Mouse (Mus musculus) layer of hippocampus, postnatal 10 days (tissue): ENCODE data around the gene 1110012L19Rik. TPM values are rescaled to one million over a fixed set of nuclear protein-coding genes. Genes with fewer than 3 reads are reported as not detected.
"Not testable (repeated sequence)": the region's sequence is repeated elsewhere in the genome, so short reads cannot be mapped to it uniquely, and the experiment has no call there.

Source experiments
- DNase-seq, 2 experiments: peaks; one replicate each; pipeline ENCODE4 v3.0.0; 2021; ENCODE audit warnings: low spot score in 2 of 2
- long read RNA-seq: library from polyadenylated mRNA; stranded (forward); transcript quantifications from one replicate; pipeline ENCODE4 v2.0.0, GENCODE M21; 2023
- total RNA-seq, 2 experiments: library from RNA; stranded (reverse); gene quantifications; 2 replicates each; pipeline ENCODE4 v1.2.3; 2021

Gene 1110012L19Rik
- 10 to 100 TPM; 15.1 to 19.7 TPM for total RNA-seq
- long read RNA-seq, transcript 1110012L19Rik-201 (3 exons, 1,094 nt), result major isoform, 29 of 30 reads
- long read RNA-seq, partial matches to known transcripts, result 1 of 30 reads
- long read RNA-seq, other reads (novel, unspliced or antisense), result 0 of 30 reads

DNA sequence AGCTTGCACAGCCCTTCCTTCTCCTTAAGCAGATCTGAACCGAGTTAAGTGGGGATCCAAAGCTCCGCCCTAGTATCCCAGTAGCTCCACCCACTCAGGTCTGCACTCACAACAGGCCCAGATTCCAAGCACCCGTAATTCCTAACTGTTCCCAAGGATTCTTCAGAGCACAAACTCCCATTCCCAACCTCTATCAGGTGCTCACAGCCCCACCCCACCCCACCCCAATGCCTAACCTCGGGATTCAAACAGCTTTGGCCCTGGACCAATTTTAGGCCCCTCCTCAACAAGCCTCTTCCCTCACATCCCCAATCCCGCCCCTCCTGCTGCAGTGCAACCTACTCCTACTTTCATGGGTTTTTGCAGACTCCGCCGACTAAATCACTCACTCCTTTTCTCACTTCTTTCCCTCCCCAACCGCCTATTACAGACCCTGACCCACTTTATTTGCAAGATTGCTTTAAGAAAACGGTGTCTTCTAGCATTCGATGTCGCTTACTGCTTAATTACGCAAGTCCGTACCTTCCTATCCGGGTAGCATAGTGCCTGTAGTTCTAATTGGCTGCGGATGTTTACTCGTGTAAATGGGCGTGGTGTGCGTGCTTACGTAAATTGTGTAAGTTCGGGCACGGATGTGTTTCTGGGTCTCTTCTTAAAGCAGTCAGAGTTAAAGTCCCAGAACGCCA, at the start of gene 1110012L19Rik:
TSS of gene 1110012L19Rik (plus strand) at position 602 of the 686 bp plus-strand sequence.
- DNase-seq, result peak; percentile 55 to 60

GRCm38 (mm10) chrX:70362985-70363384, 22.7 kb upstream of the 1110012L19Rik start:
- no peak for DNase-seq

- DNase-seq, result no peak
These were observed 22.2 kb upstream of the 1110012L19Rik start for GRCm38 (mm10) chrX:70363446-70363845.

DNA sequence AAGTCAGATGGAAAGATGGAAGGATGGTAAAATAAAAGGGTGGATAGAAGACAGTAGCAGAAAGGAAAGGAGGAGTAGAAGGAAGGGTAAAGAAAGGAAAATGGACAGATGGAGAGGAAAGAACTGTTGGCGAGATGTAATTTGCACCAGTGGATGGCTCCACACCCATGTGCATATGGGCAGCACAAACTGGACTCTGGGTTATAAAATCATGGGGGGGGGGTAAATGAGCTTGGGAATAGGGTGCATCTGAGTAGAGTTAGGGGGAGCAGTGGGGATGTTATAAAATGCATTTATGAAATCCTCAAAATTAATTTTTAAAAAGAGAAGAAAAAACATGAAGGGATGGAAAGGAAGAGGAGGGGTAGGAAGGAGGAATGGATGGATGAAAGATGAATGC, 21.5 kb upstream of the 1110012L19Rik start:
- no peak for DNase-seq

GRCm38 (mm10) chrX:70364661-70365613, 20.7 kb upstream of the 1110012L19Rik start, which contains the start of gene Ids:
TSS of gene Ids (minus strand) at chrX:70365084.
- DNase-seq, result peak; percentile 72 to 81

GRCm38 (mm10) chrX:70369758-70370157, 15.9 kb upstream of the 1110012L19Rik start:
- DNase-seq, result not testable (repeated sequence)

DNA sequence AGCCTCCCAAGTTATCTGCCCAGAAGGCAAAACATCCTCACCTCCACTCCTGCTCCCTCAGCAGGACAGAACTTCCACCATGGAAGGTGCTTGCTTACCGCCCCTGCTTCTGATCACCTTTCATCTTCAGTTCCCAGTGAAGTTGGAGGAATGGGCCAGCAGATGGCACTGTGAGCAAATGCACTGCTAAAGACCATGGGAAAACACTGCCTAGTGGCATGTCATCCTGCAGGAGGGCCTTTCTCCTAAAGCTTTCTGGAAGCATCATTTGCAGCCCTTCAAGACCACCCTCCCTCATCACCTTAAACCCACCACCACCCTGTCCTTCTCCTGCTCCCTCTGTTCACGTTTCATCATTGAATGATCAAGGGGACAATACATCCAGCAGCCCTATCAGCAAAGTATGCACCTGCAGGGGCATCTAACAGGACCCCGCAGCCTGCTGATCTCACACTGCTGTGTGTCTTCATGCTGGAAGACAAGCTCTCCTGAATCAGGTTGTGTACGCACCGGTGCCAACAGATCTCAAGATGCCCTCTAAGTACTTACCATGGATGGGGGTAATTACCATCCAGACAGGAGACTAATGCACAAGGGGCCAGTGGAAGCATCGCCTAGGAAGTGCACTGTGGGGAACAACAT, 11.1 kb upstream of the 1110012L19Rik start:
- DNase-seq, result not testable (repeated sequence)

DNA sequence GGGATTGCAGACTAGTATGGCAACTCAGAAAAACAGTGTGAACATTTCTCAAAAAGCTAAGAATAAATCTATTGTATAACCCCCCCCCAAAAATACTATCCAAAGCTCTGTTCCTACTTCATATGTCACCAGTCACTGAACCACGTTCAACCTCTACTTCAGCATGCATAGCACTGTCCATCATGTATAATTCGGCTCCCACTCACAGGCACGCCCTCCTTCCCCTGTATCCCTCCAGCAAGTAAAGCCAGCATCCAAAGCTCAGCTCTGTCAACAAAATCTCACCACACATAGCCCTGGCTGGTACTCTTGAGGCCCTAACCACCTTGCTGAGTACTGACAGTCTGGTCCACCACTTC, 781 bp upstream of the 1110012L19Rik start:
- DNase-seq, result no peak

GRCm38 (mm10) chrX:70385962-70386351, 280 bp downstream of the 1110012L19Rik start:
- no peak for DNase-seq

DNA sequence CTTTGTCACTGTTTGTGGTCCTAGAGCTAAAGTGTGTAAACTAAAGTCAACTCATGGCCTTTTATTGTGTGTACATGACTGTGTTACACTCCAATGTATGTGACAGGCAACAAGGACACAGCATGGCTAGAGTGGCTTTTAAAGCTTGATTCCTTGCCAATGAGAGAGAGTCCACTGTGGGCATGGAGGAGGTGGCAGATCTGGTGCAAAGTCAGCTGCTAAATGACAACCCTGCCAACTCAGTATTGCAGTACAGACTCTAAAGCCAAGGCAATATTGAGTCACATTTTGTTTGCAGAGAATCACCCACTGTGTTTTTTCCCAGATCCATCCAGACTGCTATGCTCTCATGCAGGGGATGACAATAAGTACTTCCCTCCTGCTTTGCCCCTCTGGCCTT, 7.0 kb downstream of the 1110012L19Rik start:
- not testable (repeated sequence) for DNase-seq

DNA sequence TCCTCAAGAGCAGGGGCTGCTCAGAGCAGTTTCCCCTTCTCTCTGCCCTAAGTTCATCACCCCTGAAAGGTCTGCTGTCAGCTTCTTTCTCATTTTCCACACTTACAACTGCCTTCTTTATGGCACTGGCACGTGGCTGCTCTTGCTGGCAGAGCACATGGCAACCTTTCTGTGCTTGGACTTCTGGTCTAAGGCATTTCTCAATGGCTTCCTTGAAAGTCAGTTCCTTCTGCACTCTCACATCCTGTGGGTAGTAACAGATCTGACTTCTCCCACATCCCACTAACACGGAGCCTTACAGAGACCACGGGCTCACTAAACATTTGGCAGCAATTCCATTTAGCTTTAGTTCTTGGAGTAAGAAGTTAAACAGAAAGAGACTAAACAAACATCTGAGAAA, 39.8 kb downstream of the 1110012L19Rik start:
- not testable (repeated sequence) for DNase-seq

Other genes with a start within 250 kb of the 1110012L19Rik start
- 100 to 1,000 TPM; 283 to 303 TPM for gene Ids, start 20.8 kb upstream of the 1110012L19Rik start, total RNA-seq
- 10 to 100 TPM; 29.8 to 39.0 TPM for gene Tmem185a, start 91.3 kb downstream of the 1110012L19Rik start, total RNA-seq